ENCODE assay signal across 8 mouse cellular contexts in genomic region chr7:89526731-89527429, GRCm38 (mm10). TPM values are rescaled to one million over a fixed set of nuclear protein-coding genes. Genes with fewer than 3 reads are reported as not detected.
A peak's percentile ranks its signal among the peaks of the same experiment; 100 is the strongest.
DNase-seq lines count a peak whose midpoint lies in the region; ATAC-seq lines count a peak whose summit lies in the region.

Gene Prss23, minus strand, starts transcription at chr7:89527187.

- 84% methylated on average over 16 of the region's 16 CpGs for WGBS in hindbrain, embryonic 16.5 days
- 63% methylated on average over 16 of the region's 16 CpGs for WGBS in stomach, embryonic 15.5 days

- no peaks in the 10 kb centered on the region for H3K36me3 ChIP-seq in hindbrain, embryonic 16.5 days (ENCODE audit: control insufficient read depth, insufficient read depth, low read length)
- no peaks in the 10 kb centered on the region for H3K36me3 ChIP-seq in stomach, embryonic 15.5 days

- no peak within 1 kb of the TSS for H3K4me2 ChIP-seq in hindbrain, embryonic 16.5 days (ENCODE audit: low read length)
- H3K4me2 ChIP-seq in stomach, embryonic 15.5 days, result no peak within 1 kb of the TSS

- H3K4me1 ChIP-seq in hindbrain, embryonic 16.5 days (ENCODE audit: control insufficient read depth, insufficient read depth, low read depth, low read length), result no peaks in the 10 kb centered on the region
- H3K4me1 ChIP-seq in stomach, embryonic 15.5 days, result no peaks in the 10 kb centered on the region

- H3K4me3 ChIP-seq in hindbrain, embryonic 16.5 days (ENCODE audit: low read length), result no peak within 1 kb of the TSS
- H3K4me3 ChIP-seq in stomach, embryonic 15.5 days (replicated peaks), result no peak within 1 kb of the TSS

- H3K9ac ChIP-seq in hindbrain, embryonic 16.5 days (ENCODE audit: low read depth, low read length), result no peak within 1 kb of the TSS
- no peak within 1 kb of the TSS for H3K9ac ChIP-seq in stomach, embryonic 15.5 days

- no peaks in the 10 kb centered on the region for H3K27me3 ChIP-seq in hindbrain, embryonic 16.5 days (replicated peaks; ENCODE audit: control insufficient read depth, insufficient read depth, low read length)
- H3K27me3 ChIP-seq in stomach, embryonic 15.5 days (replicated peaks), result no peaks in the 10 kb centered on the region

- H3K27ac ChIP-seq in hindbrain, embryonic 16.5 days (ENCODE audit: low read depth, low read length), result no peak within 1 kb of the TSS
- H3K27ac ChIP-seq in stomach, embryonic 15.5 days, result no peak within 1 kb of the TSS

- intact Hi-C loops in left cerebral cortex, postnatal 14 days (cut with DNase I), result no loop called here

- DNase-seq in left cerebral cortex, adult 8-10 months (ENCODE audit: low spot score in 2 of 2), result no peak
- DNase-seq in left cerebral cortex, postnatal 14 days (ENCODE audit: low spot score in 2 of 2), result no peak
- no peak for DNase-seq in adrenal gland, postnatal 4 days (ENCODE audit: low spot score in 2 of 2)
- DNase-seq in gastrocnemius, adult 8-10 months (ENCODE audit: low spot score in 2 of 2), result peak in 1 of 2 experiments; percentile 25
- no peak for DNase-seq in urinary bladder, postnatal 10 days (ENCODE audit: low spot score)
- DNase-seq in thymus, postnatal 10 days (ENCODE audit: low spot score in 2 of 2), result no peak

- no peak for ATAC-seq in hindbrain, embryonic 16.5 days
- no peak for ATAC-seq in stomach, embryonic 15.5 days (ENCODE audit: insufficient read depth, low FRiP score, low read depth)

- H3K9me3 ChIP-seq in hindbrain, embryonic 16.5 days (ENCODE audit: control insufficient read depth, low read length), result no peaks in the 10 kb centered on the region
- no peaks in the 10 kb centered on the region for H3K9me3 ChIP-seq in stomach, embryonic 15.5 days

RNA-seq across cellular contexts. Expression of gene Prss23, which starts in this region (rescaled TPM):
- 10 to 100 TPM; 14.7 to 20.7 (median 17.6) TPM for total RNA-seq in left cerebral cortex, adult 8-10 months (2022)
- total RNA-seq in left cerebral cortex, postnatal 14 days (2021), result 10 to 100 TPM in 1 of 2 experiments, 1 to 10 TPM in 1; 8.3 to 12.4 TPM
- total RNA-seq in adrenal gland, postnatal 4 days (2021), result 10 to 100 TPM; 26.8 to 36.7 TPM
- 10 to 100 TPM; 48.3 to 61.7 (median 58.2) TPM for total RNA-seq in gastrocnemius, adult 8-10 months (2022)
- polyA plus RNA-seq in hindbrain, embryonic 16.5 days (2015; fragmentation: Nextera tagmentation; extraction: Ambion mirVana), result 17.3 and 17.7 TPM in 2 replicates
- polyA plus RNA-seq in stomach, embryonic 15.5 days (2015; fragmentation: Nextera tagmentation; extraction: Ambion mirVana), result 65.8 and 73.6 TPM in 2 replicates
